Mouse (Mus musculus): Measurements from ENCODE around the gene Lce1m. TPM values are rescaled to one million over a fixed set of nuclear protein-coding genes. Genes with fewer than 3 reads are reported as not detected.

Gene Lce1m
- polyA plus RNA-seq (2012; rRNA removed; ENCODE audit: low replicate concordance): not detected in 2 replicates

DNA sequence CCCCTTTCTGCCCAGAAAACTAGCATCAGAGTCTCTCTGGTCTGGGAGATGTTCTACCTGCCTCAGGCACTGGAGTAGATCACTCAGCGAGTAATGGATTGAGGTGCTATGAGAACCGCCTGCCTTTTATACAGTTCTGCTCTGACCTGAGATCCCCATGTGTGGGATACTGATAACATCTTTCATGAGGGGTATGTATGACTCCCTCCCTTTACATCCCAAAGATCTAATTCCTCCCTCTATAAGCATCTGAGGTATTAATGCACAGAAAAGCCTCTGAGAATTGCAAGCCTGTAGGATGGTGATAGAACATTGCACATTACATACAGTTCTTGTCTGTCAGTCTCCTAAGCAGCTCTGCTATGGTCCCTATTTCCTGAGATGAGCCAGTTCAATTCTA is at the start of gene Lce1m:
TSS of gene Lce1m (minus strand) at position 101 of the 400 bp plus-strand sequence.

GRCm38 (mm10) chr3:93068523-93068922 is 49.7 kb upstream of the Lce1m start, which contains the start of gene Gm4858:
Gene Gm4858, plus strand, starts transcription at chr3:93068823.

DNA sequence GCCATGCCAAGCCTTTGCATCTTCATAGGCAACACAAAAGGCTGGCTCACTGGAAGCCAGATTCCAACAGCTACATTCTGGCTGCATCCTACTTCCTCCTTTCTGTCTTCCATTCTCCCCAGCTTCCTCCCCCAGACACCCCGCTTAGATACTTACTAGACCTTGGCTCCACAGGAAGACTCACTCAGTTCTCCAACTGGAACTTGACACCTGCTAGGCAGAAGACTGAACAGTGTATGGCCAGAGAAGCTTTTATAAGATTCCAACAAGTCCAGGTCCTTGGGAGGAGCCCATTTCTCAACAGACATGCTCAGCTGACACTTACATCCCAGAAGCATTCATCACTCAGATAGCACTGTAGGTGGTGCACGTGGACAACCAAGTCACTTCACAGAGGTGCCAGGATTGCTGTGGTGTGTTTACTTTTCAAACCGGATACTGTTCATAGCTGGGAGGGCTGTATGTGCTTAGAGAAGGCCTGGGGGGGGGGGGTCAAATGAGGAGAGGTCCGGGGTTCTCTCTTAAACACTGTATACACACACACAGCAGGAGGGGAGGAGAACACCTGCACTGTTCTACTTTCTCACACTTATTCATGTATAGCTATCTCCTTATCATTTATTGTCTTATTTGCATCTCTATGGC is 3.3 kb downstream of the Lce1m start, which contains the start of gene Crct1:
TSS of gene Crct1 (minus strand) at position 228 of the 645 bp plus-strand sequence.

DNA sequence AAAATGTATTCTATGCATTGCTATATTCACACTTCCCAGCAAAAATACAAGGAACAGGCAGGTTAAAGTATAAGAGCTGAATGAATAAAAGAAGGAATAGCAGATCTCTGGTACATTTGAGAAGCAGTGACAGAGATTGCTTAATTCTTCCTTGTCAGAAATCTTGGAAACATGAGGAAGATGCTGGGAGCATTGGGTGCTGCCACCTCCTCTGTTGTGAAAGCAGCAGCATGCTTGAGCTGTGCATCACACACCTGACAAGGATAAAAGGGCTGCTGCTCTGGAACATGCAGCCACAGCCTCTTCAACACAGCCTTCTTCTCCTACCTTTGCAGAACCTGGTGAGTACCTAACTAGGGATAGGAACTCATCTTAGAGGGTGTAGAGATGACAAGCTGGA is 26.9 kb downstream of the Lce1m start, which contains the start of gene Lce3f:
TSS of gene Lce3f (plus strand) at position 301 of the 400 bp plus-strand sequence.

Other genes starting within 250 kb of the Lce1m start
- not detected in 2 replicates for gene Lce1i, start 240.2 kb downstream of the Lce1m start, polyA plus RNA-seq (2012; rRNA removed; ENCODE audit: low replicate concordance)
- not detected in 2 replicates for gene Lce1j, start 228.5 kb downstream of the Lce1m start, polyA plus RNA-seq (2012; rRNA removed; ENCODE audit: low replicate concordance)
- gene Lce1k, start 211.2 kb downstream of the Lce1m start, polyA plus RNA-seq (2012; rRNA removed; ENCODE audit: low replicate concordance): not detected in 2 replicates
- gene Kprp, start 191.8 kb downstream of the Lce1m start, polyA plus RNA-seq (2012; rRNA removed; ENCODE audit: low replicate concordance): not detected in 2 replicates
- gene Lce1l, start 167.8 kb downstream of the Lce1m start, polyA plus RNA-seq (2012; rRNA removed; ENCODE audit: low replicate concordance): not detected in 2 replicates
- not detected in 2 replicates for gene 2310050C09Rik, start 148.8 kb downstream of the Lce1m start, polyA plus RNA-seq (2012; rRNA removed; ENCODE audit: low replicate concordance)
- gene Lce3a, start 92.8 kb downstream of the Lce1m start, polyA plus RNA-seq (2012; rRNA removed; ENCODE audit: low replicate concordance): not detected in 2 replicates
- not detected in 2 replicates for gene Lce3b, start 86.1 kb downstream of the Lce1m start, polyA plus RNA-seq (2012; rRNA removed; ENCODE audit: low replicate concordance)
- 0.27 TPM in 1 of 2 replicates, not detected in the other for gene Lce3c, start 74.6 kb downstream of the Lce1m start, polyA plus RNA-seq (2012; rRNA removed; ENCODE audit: low replicate concordance)
- not detected in 2 replicates for gene Lce3d, start 61.7 kb downstream of the Lce1m start, polyA plus RNA-seq (2012; rRNA removed; ENCODE audit: low replicate concordance)
- not detected in 2 replicates for gene Lce3e, start 52.0 kb downstream of the Lce1m start, polyA plus RNA-seq (2012; rRNA removed; ENCODE audit: low replicate concordance)
- not detected in 2 replicates for gene Lce3f, start 26.8 kb downstream of the Lce1m start, polyA plus RNA-seq (2012; rRNA removed; ENCODE audit: low replicate concordance)
- gene Crct1, start 3.4 kb downstream of the Lce1m start, polyA plus RNA-seq (2012; rRNA removed; ENCODE audit: low replicate concordance): not detected in 2 replicates
- not detected in 2 replicates for gene Gm4858, start 49.8 kb upstream of the Lce1m start, polyA plus RNA-seq (2012; rRNA removed; ENCODE audit: low replicate concordance)
- gene Crnn, start 125.7 kb upstream of the Lce1m start, polyA plus RNA-seq (2012; rRNA removed; ENCODE audit: low replicate concordance): not detected in 2 replicates
- not detected in 2 replicates for gene Flg2, start 178.2 kb upstream of the Lce1m start, polyA plus RNA-seq (2012; rRNA removed; ENCODE audit: low replicate concordance)

Measured in subcutaneous adipose tissue, adult 2 months (tissue).